Mouse (Mus musculus) kidney, postnatal 0 days (tissue): ENCODE measurements at regions not wholly inside any gene's neighbourhood (a gene's known extent, or its start where the extent isn't known, plus 50 kb on each side); places are given as distances from the start of the nearest gene placed in this dataset.
A peak's percentile ranks its signal among the peaks of the same experiment; 100 is the strongest.

Source experiments
- ATAC-seq: fragments of 200-750 bp; cut with Nextera tagmentation; replicated peaks from 2 replicates; pipeline ENCODE4 v1.8.0; 2017; ENCODE audit warnings: low read depth, moderate number of reproducible peaks, moderate TSS enrichment, moderate library complexity; ENCODE audit not compliant: low FRiP score
- DNase-seq: peaks from one replicate; pipeline ENCODE4 v3.0.0-alpha.2; 2016; ENCODE audit warnings: low spot score
- H3K27ac ChIP-seq: fragments of 300-500 bp; sonication (generic); 2 replicates; pipeline ENCODE4 v1.5.1; 2014; ENCODE audit warnings: mild to moderate bottlenecking
- H3K27me3 ChIP-seq: fragments of 300-500 bp; sonication (generic); 2 replicates; pipeline ENCODE4 v1.6.1; 2014; ENCODE audit warnings: low read length, mixed read lengths; ENCODE audit not compliant: insufficient read depth
- H3K36me3 ChIP-seq: fragments of 300-500 bp; sonication (generic); 2 replicates; pipeline ENCODE4 v1.6.1; 2014; ENCODE audit warnings: low read length, mixed read lengths; ENCODE audit not compliant: insufficient read depth
- H3K4me1 ChIP-seq: fragments of 300-500 bp; sonication (generic); replicated peaks from 2 replicates; pipeline ENCODE4 v1.6.1; 2014; ENCODE audit warnings: antibody characterized with exemption, low read length, mixed read lengths; ENCODE audit not compliant: insufficient read depth
- H3K4me2 ChIP-seq: fragments of 300-500 bp; sonication (generic); 2 replicates; pipeline ENCODE4 v1.6.1; 2014; ENCODE audit warnings: mild to moderate bottlenecking, low read length, moderate library complexity, mixed read lengths
- H3K4me3 ChIP-seq: fragments of 300-500 bp; sonication (generic); replicated peaks from 2 replicates; pipeline ENCODE4 v1.5.1; 2014; ENCODE audit warnings: low read depth, low read length
- H3K9ac ChIP-seq: fragments of 300-500 bp; sonication (generic); 2 replicates; pipeline ENCODE4 v1.6.1; 2014; ENCODE audit warnings: low read depth, low read length
- H3K9me3 ChIP-seq: fragments of 300-500 bp; sonication (generic); replicated peaks from 2 replicates; pipeline ENCODE4 v1.6.1; 2016; ENCODE audit warnings: low read length, inconsistent platforms, mixed read lengths
- CTCF ChIP-seq: IDR thresholded peaks from 2 replicates; pipeline ENCODE4 v1.5.1; 2016; ENCODE audit warnings: antibody characterized with exemption, low read depth, mild to moderate bottlenecking, moderate library complexity
- whole genome bisulfite sequencing: fragments of 180-500 bp; shearing (Covaris S2); extraction: QIAGEN DNeasy Blood & Tissue Kit; methylation state at CpG from one replicate; pipeline ENCODE4 v1.1.7; 2014; 5-methylcytosine and 5-hydroxymethylcytosine counted together

GRCm38 (mm10) chr12:98069110-98069509 is 190.1 kb downstream of the Galc start:
- Histone ChIP-seq H3K27me3 (no peaks in the 10 kb centered on the region), H3K9me3 (no peaks in the 10 kb centered on the region), H3K36me3 (no peaks in the 10 kb centered on the region), H3K4me1 (no peaks in the 10 kb centered on the region), H3K4me2 (no peak overlapping the region), H3K27ac (no peak overlapping the region), H3K4me3 (no peak overlapping the region), H3K9ac (no peak overlapping the region)
- no peak for ATAC-seq
- WGBS, result 67% methylated on average over 2 of the region's 2 CpGs
- no peak for DNase-seq
- no peak for TF ChIP-seq CTCF

- no peaks in the 10 kb centered on the region for H3K27me3 ChIP-seq
- no peak overlapping the region for H3K4me2 ChIP-seq
- no peaks in the 10 kb centered on the region for H3K4me1 ChIP-seq
- WGBS, result 88% methylated on average over 7 of the region's 7 CpGs
- no peak overlapping the region for H3K4me3 ChIP-seq
- no peaks in the 10 kb centered on the region for H3K9me3 ChIP-seq
- TF ChIP-seq CTCF, result no peak
- DNase-seq (no peak), ATAC-seq (no peak)
- no peaks in the 10 kb centered on the region for H3K36me3 ChIP-seq
- H3K9ac ChIP-seq, result no peak overlapping the region
- no peak overlapping the region for H3K27ac ChIP-seq
Measured at GRCm38 (mm10) chr12:98059419-98060180, 199.7 kb downstream of the Galc start.

GRCm38 (mm10) chr12:98058977-98059376 is 200.3 kb downstream of the Galc start:
- 92% methylated on average over 2 of the region's 2 CpGs for WGBS
- no peak for TF ChIP-seq CTCF
- ATAC-seq, result no peak

GRCm38 (mm10) chr12:98050934-98051333 is 208.3 kb downstream of the Galc start:
- Histone ChIP-seq H3K4me1 (0 out of 2 replicates have a peak, but pooled peaks cover 7% of the 10 kb centered on the region), H3K27ac (no peak overlapping the region), H3K27me3 (no peaks in the 10 kb centered on the region), H3K9me3 (no peaks in the 10 kb centered on the region), H3K9ac (no peak overlapping the region), H3K4me2 (no peak overlapping the region), H3K36me3 (no peaks in the 10 kb centered on the region), H3K4me3 (no peak overlapping the region)
- WGBS, result 63% methylated on average over 4 of the region's 4 CpGs
- ATAC-seq (no peak), DNase-seq (no peak)
- no peak for TF ChIP-seq CTCF

More at GRCm38 (mm10) chr12:98058977-98059376, 200.3 kb downstream of the Galc start:
- no peaks in the 10 kb centered on the region for H3K4me1 ChIP-seq
- no peak overlapping the region for H3K9ac ChIP-seq
- H3K36me3 ChIP-seq, result no peaks in the 10 kb centered on the region
- H3K27ac ChIP-seq, result no peak overlapping the region
- no peaks in the 10 kb centered on the region for H3K9me3 ChIP-seq
- no peaks in the 10 kb centered on the region for H3K27me3 ChIP-seq
- H3K4me2 ChIP-seq, result no peak overlapping the region
- DNase-seq, result no peak
- H3K4me3 ChIP-seq, result no peak overlapping the region

GRCm38 (mm10) chr12:98050500-98050899 is 208.8 kb downstream of the Galc start:
- TF ChIP-seq CTCF, result no peak
- ATAC-seq, result no peak
- H3K27ac ChIP-seq, result no peak overlapping the region
- DNase-seq, result peak; percentile 65
- H3K9me3 ChIP-seq, result no peaks in the 10 kb centered on the region
- H3K36me3 ChIP-seq, result no peaks in the 10 kb centered on the region
- H3K9ac ChIP-seq, result no peak overlapping the region
- no peak overlapping the region for H3K4me3 ChIP-seq
- H3K4me1 ChIP-seq, result 0 out of 2 replicates have a peak, but pooled peaks cover 7% of the 10 kb centered on the region
- no peaks in the 10 kb centered on the region for H3K27me3 ChIP-seq
- H3K4me2 ChIP-seq, result no peak overlapping the region
- 7% methylated on average over 1 of the region's 1 CpGs for whole genome bisulfite sequencing

GRCm38 (mm10) chr12:98050057-98050456 is 209.2 kb downstream of the Galc start:
- H3K4me1 ChIP-seq, result 0 out of 2 replicates have a peak, but pooled peaks cover 7% of the 10 kb centered on the region
- no peaks in the 10 kb centered on the region for H3K9me3 ChIP-seq
- H3K27me3 ChIP-seq, result no peaks in the 10 kb centered on the region
- peak; percentile 41 for DNase-seq
- no peak for TF ChIP-seq CTCF
- no peak overlapping the region for H3K4me3 ChIP-seq
- no peak overlapping the region for H3K27ac ChIP-seq
- H3K4me2 ChIP-seq, result no peak overlapping the region
- ATAC-seq, result no peak
- H3K9ac ChIP-seq, result no peak overlapping the region
- 14% methylated on average over 5 of the region's 5 CpGs for WGBS
- no peaks in the 10 kb centered on the region for H3K36me3 ChIP-seq
